Mouse (Mus musculus): ENCODE results near the gene Phf21a.
A peak's percentile ranks its signal among the peaks of the same experiment; 100 is the strongest.

The Phf21a gene

DNA sequence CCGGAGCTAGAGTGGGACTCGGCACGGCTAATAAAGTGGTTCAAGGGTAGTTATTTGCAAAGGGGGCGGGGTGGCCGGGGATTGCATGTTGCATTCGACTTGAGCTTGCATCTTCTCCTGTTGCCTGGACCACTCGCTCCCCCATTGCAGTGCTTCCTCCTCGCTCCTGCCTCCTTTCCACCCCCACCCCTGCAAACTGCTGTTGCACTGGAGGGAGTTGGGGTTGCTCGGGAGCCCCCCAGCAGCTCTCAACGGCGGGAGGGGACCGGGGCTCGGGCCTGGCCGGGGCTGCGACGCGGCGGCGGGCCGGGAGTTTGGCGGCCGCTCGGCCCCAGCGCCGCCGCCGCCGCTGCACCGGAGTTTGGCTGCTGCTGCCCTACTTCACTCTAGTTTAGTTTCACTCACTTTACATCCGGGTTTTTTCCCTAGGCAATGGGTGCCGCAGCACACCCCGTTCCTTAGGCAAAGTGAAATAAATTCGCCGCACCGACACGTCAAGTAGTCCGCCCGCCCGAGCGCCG is 90.1 kb downstream of the Phf21a start:
- DNase-seq: peak; percentile 76

DNA sequence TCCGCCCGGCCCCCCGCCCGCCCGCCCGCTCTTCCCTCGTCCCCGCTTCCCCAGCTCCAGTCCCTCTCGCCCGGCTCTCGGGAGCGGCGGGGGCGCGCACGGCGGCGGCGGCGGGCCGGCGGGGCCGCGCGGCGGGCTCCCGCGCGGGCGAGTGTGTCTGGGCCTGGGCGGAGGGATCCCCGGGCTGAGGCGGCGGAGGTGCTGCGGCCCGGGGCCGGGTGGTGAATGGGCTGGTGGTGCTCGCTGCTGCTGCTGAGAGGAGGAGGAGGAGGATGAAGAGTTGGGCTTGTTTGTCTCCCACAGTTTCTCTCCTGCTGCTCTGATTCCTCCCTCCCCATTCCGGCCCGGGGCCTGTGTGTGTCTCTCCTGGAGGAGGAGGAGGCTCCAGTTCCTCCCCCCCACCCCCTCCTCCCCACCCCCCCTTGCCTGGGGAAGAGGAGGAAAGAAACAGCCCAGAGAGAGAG is 90.7 kb downstream of the Phf21a start:
- DNase-seq: peak; percentile 94

GRCm38 (mm10) chr2:92184077-92184921 is 91.4 kb downstream of the Phf21a start:
- peak; percentile 49 for DNase-seq

DNA sequence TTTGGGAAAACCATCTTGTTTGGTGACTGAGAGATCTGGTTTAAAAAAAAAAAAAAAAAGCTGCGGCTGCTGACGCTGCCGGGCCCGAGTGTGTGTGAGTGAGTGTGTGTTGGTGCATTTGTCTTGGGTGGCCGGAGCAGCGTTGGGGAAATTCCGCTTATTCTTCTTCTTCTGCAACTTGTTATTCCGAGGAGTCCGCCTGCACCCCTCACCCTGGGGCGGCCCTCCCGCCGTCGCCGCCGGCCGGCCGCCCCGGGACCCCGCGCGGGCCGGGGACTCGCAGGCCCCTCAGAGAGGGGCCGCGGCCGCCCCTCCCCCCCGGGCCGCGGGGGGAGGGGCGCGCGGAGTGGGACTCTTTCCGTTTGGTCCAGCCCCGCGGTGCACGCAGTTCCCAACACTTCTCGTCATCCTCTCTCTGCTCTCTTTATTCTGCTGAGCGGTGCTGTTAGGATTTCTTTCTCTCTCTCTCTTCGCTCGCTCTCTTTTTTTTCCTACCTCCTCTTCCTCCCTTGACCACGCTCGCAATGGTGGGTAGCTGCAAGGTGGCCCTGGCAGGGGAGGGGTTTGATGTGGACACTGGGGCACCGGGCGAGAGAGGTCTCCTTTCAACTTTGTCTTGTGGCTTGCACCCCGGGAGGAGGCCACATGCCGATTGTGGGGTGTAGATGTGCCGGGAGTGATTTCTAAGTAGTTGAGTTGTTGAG is 92.3 kb downstream of the Phf21a start:
- DNase-seq: peak; percentile 52

GRCm38 (mm10) chr2:92185766-92186450 is 93.0 kb downstream of the Phf21a start:
- no peak for DNase-seq

DNA sequence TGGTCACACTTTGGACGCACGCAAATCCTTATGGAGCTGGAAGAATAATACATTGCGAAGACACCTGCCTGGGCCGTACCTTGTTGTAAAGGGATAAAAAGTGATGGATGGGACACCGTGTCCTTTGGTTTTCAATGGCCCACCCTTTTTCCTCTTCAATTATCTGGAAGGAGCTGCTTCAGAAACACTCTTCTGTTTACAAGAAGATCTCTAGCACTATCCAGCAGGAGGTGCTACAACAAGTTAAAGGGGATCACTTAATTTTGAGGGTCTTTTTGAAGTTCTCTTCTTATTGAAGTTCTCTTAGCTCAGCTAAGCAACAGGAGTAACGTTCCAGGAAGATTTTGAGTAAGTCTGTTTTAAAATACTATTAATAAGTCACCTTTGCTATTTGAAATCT is 94.1 kb downstream of the Phf21a start:
- no peak for DNase-seq

DNA sequence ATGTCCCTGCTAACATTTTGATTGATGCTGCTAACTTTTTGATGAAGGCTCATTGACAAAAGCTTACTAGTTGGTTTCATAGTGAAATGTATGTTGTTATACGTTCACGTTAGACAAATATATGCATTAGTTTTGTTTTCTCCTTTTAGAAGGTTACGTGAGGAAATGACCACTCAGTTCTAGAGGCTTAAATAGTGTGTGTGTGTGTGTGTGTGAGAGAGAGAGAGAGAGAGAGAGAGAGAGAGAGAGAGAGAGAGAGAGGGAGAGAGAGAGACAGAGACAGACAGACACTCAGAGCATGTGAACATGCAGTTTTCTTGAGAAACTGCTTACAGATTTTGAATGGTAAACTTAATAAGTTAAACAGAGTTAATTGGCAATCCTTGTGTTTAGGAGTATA is 95.8 kb downstream of the Phf21a start:
- no peak for DNase-seq

DNA sequence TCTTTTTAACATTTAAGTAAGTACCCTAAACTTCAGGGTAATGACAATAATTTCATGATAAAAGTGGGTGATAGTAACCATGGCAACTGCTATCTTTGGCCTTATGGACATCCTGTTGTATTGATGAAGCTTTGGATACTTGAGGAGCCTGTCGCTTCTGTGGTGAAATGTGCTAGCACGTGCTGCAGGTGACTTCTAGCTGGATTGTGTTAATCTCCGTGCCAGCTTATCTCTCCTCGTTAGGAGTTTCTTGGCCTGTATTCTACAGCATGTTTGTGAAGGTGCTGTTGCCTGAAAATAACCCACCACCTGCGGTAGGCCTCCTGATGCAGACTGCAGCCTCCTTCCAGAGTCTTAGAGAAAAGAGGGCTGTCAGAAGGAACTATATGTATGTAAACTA is 98.0 kb downstream of the Phf21a start:
- DNase-seq: no peak

DNA sequence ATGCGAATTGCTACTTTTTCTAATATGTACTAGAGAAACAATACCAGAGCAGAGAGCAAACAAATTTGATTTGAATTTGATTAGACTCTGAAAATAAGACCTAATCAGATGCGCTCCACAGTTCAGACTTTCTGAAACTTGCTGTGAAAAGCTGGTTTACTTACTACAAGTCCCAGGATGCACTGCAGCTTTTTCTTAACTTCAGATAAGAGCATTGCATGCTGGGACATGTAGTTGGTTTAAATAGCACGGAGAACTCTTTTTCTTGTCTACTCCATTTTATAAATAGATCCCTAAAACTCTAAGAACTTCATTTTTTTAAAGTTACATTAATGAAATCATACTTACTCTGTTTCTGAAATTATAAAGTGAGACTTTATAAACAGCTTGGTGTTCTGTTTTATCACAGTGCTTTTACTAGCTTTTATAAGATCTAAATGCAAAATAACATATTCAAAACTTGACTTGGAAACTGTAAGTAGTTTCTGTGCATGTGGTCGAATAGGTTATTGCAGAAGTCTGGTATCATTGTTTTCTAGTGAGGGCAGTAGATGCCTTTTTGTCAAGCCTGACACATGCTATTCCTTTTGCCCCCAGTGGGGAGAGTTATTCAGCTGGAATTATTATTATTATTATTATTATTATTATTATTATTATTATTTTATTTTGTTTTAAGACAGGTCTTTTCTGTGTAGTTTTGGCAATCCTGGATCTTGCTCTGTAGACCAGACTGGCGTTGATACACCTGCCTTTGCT is 99.1 kb downstream of the Phf21a start:
- DNase-seq: no peak

GRCm38 (mm10) chr2:92198126-92198525 is 105.2 kb downstream of the Phf21a start:
- peak; percentile 13 for DNase-seq

- no peak for DNase-seq
Observed at GRCm38 (mm10) chr2:92198747-92199146, 105.8 kb downstream of the Phf21a start.

- DNase-seq: no peak
Observed at GRCm38 (mm10) chr2:92199562-92200286, 106.8 kb downstream of the Phf21a start.

DNA sequence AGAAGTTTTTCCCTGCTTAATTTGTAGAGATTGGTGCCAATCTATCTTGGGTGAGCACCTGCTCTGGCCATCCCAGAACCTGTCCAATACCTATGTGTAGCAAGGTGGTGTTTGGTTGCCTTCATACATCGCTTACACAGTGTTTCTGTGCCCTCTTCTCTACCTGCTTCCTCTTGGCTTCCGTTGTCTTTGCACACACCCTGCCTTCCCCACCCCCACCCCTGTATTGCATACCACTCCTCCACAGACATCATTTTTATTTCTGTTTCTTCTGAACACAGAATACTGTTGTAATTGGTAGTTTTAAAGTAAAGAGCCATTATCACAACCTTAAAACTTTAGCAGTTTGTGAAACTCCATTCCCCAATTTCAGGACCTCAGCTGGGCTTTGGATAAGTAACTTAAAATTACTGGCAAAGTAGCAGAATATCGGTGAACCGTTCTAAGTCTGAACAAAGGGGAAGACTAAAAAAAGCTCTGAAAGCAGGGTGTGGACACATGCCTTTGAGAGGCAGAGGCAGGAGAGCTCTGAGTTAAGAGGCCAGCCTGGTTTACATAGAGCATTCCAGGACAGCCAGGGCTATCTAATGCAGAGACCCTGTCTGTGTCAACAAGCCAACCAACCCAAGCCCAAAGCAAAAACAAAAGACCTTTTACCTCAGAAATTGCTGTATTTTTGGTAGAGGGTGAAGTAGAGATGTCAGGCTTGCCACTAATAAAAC is 109.6 kb downstream of the Phf21a start:
- DNase-seq: no peak

DNA sequence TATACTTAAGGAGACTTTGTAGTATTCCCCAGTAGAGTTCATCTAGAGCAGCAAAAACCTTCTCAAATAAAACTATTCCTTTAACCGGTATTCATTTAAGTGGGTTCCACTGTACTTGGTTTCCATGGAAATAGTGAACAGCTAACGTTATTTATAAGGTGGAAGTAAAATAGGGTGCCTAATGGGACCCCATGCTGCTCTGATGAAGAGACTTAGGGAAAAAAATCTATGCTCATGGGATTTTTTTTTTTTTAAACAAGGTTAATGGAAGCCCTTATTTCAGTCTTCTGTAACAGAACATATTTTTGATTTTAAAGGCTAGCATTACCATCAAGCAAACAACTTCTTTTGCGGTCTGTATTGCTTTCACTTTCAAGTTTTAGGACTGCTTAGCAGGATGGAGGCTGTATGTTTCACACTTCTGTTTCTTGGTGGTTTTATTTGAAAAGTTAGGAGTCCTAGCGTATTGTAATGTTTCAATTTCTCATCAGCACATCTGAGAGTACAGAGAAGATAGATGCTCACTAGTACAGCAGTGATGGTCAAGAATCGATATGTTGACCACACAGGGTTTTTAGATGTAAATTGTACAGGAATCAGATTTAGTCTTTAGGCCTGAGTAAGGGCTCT is 112.2 kb downstream of the Phf21a start:
- no peak for DNase-seq

- no peak for DNase-seq
Observed at GRCm38 (mm10) chr2:92210409-92210808, 117.5 kb downstream of the Phf21a start.

DNA sequence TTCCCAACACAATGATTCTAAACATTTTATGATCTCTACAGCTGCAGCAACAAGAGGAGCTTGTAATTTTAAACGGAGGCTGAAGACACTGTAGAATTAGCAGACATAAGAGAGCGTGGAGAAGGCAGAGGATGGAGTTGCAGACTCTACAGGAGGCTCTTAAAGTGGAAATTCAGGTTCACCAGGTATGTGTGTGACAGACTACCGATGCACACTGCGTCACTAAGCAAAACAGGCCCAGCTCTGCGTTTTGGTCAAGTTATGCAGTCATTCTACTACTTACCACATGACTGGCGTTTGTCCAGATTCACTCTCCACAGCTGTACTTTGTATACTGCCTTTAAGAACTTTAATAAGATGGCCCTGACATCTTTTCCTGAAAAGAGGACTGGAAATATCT is 128.5 kb downstream of the Phf21a start:
- no peak for DNase-seq

GRCm38 (mm10) chr2:92225592-92225991 is 132.7 kb downstream of the Phf21a start:
- DNase-seq: no peak

DNA sequence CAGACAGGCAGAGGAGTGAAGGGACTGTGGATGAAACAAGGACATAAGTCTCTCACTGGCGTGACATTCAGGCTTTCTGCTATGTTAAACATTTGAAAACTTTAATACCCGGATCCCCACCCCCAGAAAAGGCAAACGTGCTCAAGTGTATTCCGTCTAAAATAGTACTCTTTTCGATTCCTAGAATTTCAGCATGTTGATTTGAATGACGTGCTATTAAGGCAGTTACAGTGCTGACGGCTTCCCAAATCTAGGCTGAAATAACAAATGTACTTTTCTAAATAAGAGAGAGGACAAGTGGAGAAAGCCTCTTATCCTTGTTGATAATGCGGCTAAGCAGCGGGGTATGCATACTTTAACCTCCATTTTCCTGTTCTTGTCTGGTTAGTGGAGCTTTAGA is 137.1 kb downstream of the Phf21a start:
- DNase-seq: no peak

DNA sequence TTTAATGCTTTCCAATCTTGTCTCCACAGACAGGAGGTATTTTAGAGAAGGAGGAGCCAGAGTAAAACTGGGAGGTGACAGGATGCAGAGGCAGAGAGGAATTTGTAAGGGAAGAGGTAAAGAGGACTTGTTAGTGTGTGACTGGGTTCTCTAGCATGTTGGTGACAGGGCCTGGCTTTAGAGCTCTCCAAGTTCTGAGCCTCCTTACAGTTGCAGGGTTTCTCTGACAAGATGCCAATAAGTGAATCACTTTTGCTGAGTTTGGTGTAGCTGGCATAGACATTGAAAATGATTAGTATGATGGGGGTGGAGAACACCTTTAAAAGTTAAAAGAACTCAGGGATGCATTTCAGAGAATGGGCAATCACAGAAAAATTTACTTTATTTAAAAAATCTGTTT is 138.8 kb downstream of the Phf21a start:
- DNase-seq: no peak

- no peak for DNase-seq
Observed at GRCm38 (mm10) chr2:92234768-92235332, 141.9 kb downstream of the Phf21a start.

All from right cerebral cortex, postnatal 25 days (tissue).